Mouse (Mus musculus): ENCODE results near the gene Aldh18a1. TPM values are rescaled to one million over a fixed set of nuclear protein-coding genes. Genes with fewer than 3 reads are reported as not detected.

Gene Aldh18a1
- total RNA-seq, 2 experiments from 2014 or later, result 25.6 to 28.5 TPM

DNA sequence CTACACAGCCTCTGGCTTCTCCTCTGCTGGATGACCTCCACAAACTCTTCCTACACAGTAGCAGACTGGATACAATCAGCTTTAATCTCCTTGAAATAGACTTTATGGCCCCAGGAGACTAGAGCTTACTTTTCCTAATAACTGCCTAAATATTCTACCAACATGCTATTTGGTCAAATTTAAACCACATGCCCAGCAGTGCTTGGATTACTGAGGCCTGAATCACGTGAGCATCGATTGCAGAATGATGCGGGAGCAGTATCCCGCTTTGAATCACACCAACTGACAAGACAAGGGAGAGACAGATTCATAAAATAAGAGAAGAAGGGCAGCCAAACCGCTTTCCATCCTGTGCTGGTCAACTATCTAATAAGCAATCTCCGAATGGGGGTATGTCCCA lies 39.9 kb downstream of the Aldh18a1 start:
- DNase-seq (ENCODE audit: extremely low spot score in 1 of 2, low spot score in 2 of 2), result no peak
- intact Hi-C loops (cut with DNase I), result loop anchor here (10.0 kb wide), 1 partner anchor 314 kb away; no protein-coding TSS in a partner anchor

DNA sequence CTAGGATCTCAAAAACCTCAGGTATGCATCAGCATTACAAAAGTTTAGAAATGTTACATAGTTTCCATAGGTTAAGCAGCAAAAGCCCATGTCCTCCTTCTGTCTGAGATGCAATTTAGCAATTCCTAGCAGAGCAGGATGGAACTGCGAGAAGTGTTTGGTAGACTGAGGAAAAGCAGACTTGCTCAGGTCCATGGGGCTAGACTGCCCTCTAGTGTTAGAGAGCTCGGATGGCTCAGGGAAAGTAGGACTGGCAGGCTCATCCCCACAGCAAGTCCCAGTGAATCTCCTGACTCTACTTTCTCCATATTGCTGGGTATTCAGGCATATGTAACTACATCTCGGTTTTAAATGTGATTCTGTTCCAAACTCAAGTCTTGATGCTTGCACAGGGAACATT lies 43.4 kb downstream of the Aldh18a1 start:
- DNase-seq (ENCODE audit: extremely low spot score in 1 of 2, low spot score in 2 of 2), result peak; percentile 62 to 71

DNA sequence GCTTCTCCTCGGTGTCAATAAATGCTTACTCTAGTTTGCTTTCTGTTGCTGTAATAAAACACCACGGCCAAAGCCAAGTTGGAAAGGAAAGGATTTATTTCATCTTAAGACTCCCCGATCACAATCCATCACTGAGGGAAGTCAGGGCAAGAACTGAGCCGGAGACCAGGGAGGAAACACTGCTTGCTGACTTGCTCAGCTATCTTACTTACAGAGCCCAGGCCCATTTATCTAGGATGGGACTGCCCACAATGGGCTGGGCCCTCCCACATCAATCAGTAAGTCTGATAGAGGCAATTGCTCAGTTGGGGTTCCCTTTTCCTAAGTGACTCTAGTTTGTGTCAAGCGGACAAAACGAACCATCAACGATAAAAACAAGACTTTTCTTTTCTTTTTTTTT lies 45.5 kb downstream of the Aldh18a1 start:
- DNase-seq (ENCODE audit: extremely low spot score in 1 of 2, low spot score in 2 of 2), result no peak
- intact Hi-C loops (cut with DNase I), result loop anchor here (5.0 to 10.0 kb wide), 2 partner anchors 150 to 308 kb away; no protein-coding TSS in a partner anchor

More for the DNA sequence above, 43.4 kb downstream of the Aldh18a1 start:
- intact Hi-C loops (cut with DNase I), result loop anchor here (2.0 to 10.0 kb wide), 3 partner anchors 153 to 310 kb away; no protein-coding TSS in a partner anchor

DNA sequence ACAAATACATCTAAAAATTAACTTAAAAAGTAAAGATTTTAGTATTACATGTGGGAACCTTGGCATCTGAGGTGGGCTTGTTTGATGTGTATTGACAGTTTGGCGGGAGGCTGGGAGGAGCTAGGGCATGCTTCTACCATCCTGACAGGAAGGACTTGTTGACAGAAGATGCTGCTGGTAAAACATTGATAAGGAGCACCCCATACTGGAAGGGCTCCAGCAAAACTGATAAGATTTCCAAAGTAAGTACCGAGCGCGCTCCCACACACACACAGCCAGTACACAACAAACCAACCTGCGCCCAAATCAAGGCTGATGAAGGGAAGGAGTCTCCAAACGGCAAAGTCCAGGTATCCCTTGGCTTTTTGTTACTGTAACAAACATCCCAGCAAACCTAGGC lies 51.7 kb downstream of the Aldh18a1 start:
- no peak for DNase-seq (ENCODE audit: extremely low spot score in 1 of 2, low spot score in 2 of 2)
- intact Hi-C loops (cut with DNase I), result no loop called here

DNA sequence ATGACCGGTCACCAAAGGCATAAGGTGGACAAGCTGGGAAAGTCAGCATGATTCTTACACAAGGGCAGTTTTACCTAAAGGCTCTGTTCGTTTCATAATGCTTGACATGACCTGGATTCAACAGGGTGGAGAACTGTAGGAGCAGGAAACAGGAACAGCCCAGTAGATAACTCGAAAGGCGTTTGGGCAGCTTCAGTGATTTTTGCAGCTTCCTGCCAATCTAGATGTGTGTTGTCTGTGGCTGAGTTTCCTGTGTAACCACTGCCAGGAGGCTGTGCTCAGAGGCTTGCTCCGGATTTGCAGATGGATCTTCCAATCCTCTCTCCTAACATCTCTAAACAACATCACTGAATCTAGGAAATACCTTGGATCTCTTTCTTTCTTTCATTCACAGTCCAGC lies 55.7 kb downstream of the Aldh18a1 start:
- no peak for DNase-seq (ENCODE audit: extremely low spot score in 1 of 2, low spot score in 2 of 2)
- intact Hi-C loops (cut with DNase I), result no loop called here

DNA sequence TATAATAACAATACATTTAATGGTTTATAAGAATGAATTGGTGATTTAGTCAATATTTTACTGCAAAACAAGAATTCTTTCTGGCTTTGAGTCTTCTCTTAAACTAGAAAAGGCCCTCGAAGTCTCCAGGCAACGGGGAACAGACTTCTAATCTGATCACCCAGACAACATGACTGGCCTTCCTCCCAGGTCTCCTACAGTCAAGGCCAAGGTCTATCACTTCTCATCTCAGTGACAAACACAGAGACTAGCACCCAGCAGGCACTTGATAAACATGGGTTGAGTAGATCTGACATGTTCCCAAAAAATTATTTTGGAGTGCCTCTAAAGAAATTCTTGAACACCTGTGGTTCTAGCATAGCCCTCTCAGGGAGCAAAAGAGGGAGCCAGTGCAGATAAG lies 57.9 kb downstream of the Aldh18a1 start:
- intact Hi-C loops (cut with DNase I), result no loop called here
- DNase-seq (ENCODE audit: extremely low spot score in 1 of 2, low spot score in 2 of 2), result no peak

DNA sequence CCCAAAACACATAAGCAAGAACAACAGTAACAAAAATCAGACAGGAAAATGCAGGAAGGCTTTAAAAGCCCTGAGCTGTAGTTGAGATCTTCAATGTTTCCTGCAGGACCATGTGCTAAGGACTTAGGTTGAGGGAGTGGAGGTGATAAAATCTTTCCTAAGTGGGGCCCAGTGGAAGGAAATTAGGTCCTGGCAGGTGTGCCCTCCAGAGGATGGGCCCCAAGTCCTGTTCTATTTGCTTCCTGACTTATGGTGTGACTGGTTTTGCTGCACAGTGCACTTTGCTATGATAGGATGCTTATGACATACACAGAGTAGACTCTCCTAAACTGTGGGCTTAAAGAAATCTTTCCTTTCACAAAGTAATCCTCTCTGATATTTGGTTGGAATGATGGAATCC lies 60.0 kb downstream of the Aldh18a1 start:
- intact Hi-C loops (cut with DNase I), result no loop called here
- DNase-seq (ENCODE audit: extremely low spot score in 1 of 2, low spot score in 2 of 2), result no peak

DNA sequence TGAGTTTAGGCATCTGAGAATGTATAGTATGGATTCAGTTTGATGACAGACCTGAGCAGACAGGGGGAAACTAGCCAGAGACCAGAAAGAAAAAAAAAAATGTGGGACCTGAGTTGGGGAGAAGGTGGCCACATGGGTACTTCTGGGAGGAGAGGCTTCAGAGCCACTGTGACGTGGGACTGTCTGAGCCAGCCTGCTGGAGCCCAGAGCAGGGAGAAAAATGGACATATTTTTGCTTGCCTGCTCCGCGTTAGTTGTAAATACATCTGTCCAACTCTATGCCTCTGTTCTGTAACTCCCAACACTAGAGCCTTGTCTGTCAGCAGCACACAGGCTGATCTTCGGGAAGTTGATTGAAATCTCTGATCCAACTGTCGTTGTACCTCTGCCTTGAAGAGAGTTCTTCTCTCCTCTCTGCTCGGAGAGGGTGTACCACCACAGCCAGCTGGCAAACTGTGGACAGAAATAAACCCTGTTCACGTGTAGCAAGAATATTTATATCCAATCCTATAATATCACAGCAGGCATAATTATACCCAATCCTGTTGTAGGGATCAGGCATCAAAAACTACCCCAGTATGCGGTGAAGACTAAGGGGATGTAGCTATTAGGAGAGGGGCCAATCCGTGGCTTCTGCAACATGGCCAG lies 61.8 kb downstream of the Aldh18a1 start:
- DNase-seq (ENCODE audit: extremely low spot score in 1 of 2, low spot score in 2 of 2), result no peak

DNA sequence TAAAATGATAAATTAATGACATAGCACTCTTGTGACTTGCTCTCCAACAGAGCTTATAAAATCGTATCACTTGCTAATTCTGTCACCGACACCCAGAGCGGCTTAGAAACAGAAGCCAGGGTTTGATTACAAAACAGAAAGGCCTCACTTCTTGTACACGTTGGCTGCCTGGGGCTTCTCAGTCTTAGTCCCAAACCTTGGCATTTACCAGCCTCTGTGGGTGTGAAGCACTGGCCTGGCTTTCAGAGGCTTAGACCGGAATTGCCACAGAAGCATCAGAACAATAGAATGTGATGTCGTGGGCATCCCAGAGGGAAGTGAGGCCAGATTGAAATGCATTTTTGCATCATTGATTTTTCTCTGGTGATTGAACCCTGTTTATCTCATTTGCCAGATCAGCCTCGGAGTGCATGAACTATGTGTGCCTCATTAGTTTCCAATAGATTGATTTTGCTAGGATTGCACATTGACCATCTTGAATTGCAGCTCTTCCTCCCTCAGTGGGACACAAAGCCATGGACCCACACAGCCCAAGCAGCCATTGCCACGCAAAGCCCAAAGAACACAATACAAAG lies 64.7 kb downstream of the Aldh18a1 start:
- intact Hi-C loops (cut with DNase I), result no loop called here
- no peak for DNase-seq (ENCODE audit: extremely low spot score in 1 of 2, low spot score in 2 of 2)

More for the DNA sequence above, 61.8 kb downstream of the Aldh18a1 start:
- intact Hi-C loops (cut with DNase I), result no loop called here

DNA sequence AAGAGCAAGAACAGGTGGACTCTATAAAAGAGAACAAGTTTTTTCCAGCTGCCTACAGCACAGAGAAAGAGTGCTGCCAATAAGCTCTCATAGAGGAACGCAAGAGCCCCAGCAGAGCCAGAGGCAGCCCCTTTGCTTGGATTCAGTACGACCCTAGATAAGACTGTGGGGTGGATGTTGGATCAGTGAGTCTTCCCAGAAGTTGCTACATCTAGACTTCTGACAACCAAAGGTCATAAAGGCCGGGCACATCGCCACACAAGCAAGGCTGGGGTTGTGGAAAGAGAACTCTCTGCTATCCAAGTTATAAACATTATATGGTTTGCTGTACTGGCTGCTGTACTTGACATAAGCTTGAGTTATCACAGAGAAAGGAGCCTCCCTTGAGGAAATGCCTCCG lies 67.9 kb downstream of the Aldh18a1 start:
- no peak for DNase-seq (ENCODE audit: extremely low spot score in 1 of 2, low spot score in 2 of 2)
- intact Hi-C loops (cut with DNase I), result no loop called here

DNA sequence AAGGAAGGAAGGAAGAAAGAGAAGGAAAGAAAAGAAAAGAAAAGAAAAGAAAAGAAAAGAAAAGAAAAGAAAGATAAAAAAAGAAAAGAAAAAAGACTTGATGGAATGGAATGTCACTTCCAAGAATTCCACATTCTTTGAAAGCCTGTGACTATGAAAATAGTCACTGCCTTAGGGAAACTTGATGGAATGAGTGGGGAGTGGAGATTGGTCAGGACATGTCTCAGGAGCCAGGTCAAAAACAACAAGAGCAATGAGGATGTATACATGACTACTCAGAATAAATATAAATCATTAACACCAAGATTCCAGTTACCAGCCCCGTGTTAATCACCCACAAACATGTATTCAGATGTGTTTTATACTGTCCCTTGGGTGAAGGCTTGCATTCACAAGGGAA lies 69.6 kb downstream of the Aldh18a1 start:
- DNase-seq (ENCODE audit: extremely low spot score in 1 of 2, low spot score in 2 of 2), result no peak
- intact Hi-C loops (cut with DNase I), result loop anchor here (10.0 kb wide), 1 partner anchor 124 kb away; no protein-coding TSS in a partner anchor

DNA sequence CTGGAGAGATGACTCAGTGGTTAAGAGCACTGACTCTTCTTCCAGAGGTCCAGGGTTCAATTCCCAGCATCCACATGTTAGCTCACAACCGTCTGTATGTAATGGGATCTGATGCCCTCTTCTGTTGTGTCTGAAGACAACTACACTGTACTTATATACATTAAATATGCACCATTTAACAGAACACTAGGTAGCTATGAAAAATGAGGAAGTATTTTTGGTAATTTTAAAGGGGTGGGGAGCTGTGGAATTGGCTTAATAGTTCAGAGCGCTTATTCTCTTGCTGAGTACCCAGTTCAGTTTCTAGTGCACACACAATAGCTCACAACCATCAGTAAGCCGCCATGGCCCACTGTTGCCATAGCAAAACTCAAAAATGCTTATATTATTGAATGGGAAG lies 72.7 kb downstream of the Aldh18a1 start:
- no peak for DNase-seq (ENCODE audit: extremely low spot score in 1 of 2, low spot score in 2 of 2)
- intact Hi-C loops (cut with DNase I), result loop anchor here (10.0 kb wide), 1 partner anchor 121 kb away; no protein-coding TSS in a partner anchor

DNA sequence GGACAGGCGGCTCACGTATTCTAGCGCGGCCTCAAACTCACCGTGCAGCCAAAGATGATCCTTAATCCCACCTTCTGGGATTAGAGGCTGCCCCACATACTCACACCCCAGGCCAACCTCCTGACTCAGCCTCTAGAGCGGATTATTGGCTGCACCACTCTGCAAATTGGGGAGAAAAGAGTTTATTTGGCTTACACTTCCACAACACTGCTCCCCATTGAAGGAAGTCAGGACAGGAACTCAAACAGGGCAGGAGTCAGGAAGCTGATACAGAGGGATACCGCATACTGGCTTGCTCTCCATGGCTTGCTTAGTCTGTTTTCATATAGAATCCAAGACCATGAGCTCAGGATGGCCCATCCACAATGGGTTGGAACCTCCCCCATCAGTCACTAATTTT lies 73.9 kb downstream of the Aldh18a1 start:
- DNase-seq (ENCODE audit: extremely low spot score in 1 of 2, low spot score in 2 of 2), result no peak
- intact Hi-C loops (cut with DNase I), result loop anchor here (5.0 to 10.0 kb wide), 2 partner anchors 120 to 167 kb away; no protein-coding TSS in a partner anchor

DNA sequence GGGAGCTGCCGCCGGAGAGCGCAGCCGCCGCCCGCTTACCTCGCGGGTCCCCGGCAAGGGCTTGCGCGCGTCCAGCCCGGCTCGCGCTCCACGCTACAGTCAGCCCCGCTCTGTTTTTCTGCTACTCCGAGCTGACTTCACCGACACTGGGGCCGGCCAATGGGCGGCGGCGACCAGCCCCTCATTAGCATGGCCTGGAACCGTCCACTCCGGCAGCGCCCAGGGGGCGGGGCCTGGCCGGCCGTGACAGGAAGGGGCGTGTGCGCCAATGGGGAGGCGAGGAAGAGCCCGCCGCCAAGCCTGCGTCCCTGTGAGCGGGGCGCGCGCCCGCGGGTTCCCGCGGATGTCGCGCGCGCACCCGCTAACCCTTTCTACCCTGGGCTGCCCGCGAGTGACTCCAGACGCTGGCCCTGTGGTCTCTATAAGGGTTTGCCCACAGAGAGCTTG lies 74.6 kb downstream of the Aldh18a1 start, which contains the start of gene Sorbs1:
Gene Sorbs1, minus strand, starts transcription at position 148 of the 447 bp plus-strand sequence.
- peak; percentile 94 to 98 for DNase-seq (ENCODE audit: extremely low spot score in 1 of 2, low spot score in 2 of 2)
- intact Hi-C loops (cut with DNase I), result loop anchor here (5.0 to 10.0 kb wide), 2 partner anchors 119 to 166 kb away; no protein-coding TSS in a partner anchor

DNA sequence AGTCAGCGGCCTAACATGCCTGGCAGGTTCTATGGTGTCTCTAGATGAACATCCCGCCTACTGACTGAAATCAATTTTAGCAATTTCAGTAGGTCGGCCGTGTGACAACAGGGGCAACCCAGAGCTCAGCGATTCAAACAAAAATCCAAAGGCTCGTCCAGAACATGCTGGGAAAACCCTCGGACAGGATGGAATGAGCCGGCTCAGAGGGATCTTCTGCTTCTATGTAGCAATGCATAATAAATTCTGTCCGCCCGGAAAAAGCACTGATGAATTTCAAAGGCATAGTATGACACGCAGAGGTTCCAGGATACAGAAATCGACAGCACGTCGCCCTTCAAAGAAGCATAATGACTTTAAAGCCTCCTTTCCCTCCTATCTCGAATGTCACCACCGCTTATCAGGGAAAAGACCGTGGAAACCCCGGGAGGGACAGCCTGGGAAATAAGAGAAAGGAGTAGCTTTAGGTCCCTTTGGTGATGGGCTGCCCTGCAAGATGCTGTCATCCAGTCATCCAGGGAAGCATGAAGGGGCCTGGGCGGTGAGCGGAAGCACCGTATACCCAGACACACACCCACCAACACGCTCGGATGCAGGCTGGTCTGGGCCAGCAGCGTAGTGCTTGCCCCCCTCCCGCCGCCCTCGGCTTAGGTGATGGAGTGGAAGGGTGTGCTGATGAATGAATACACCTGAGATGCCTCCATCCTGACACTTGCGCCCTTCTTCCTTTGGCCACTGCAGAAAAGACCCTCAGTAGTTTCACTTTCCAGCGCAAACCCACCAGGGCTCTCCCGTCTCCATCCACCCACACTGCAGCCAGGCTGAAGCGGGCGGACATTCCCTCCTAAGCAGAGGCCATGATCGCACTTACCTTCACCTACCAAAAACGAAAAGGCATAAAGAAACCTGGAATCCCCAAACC lies 75.5 kb downstream of the Aldh18a1 start:
- peak; percentile 18 to 71 for DNase-seq (ENCODE audit: extremely low spot score in 1 of 2, low spot score in 2 of 2)
- intact Hi-C loops (cut with DNase I), result loop anchor here (5.0 to 10.0 kb wide), 2 partner anchors 118 to 165 kb away; no protein-coding TSS in a partner anchor

DNA sequence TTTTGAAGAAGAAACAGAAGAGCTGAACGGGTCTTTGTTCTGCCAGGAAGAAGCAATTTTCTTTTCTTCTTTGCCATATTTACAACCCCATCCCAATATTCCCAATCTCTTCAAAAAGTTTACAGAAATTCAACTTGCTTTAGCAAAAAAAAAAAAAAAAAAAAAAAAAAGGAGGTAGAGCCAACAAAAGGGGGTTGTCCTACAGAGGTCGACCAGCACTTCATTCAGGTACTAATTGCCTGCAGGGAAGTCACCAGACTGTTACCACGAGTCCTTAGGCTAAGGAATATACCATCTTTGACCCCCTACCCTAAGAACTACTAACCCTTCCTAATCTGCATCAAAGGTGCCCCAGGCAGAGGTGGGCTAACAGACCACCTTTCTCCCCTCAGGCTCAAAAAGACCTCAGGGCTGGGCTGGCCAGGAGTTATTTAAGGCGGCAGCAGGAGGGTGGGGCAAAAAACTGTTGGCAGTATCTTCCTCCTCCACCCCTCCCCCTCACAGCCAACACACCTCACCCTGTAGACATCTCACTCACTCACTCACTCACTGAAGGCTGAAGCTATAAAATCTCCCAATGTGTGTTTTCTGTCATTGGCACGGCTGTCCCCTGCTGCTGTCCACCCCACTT lies 76.5 kb downstream of the Aldh18a1 start:
- DNase-seq (ENCODE audit: extremely low spot score in 1 of 2, low spot score in 2 of 2), result no peak
- intact Hi-C loops (cut with DNase I), result loop anchor here (5.0 to 10.0 kb wide), 2 partner anchors 117 to 164 kb away; no protein-coding TSS in a partner anchor

DNA sequence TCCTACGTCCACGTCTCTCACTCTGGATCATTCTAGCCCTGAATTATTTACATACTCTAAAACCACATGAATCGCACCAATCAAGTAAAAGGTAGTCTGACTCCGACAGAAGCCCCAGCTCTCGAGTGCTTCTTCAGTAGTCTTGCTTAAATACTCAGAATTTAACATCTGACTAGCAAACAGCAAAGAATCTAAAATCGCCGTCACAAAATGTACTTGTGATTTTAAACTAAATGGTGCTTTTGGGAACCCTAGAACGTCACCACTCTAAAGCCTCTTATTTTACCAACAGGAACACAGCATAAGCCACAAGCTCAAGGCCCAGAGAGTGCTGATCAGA lies 77.2 kb downstream of the Aldh18a1 start:
- intact Hi-C loops (cut with DNase I), result loop anchor here (5.0 to 10.0 kb wide), 2 partner anchors 116 to 164 kb away; no protein-coding TSS in a partner anchor
- DNase-seq (ENCODE audit: extremely low spot score in 1 of 2, low spot score in 2 of 2), result no peak

DNA sequence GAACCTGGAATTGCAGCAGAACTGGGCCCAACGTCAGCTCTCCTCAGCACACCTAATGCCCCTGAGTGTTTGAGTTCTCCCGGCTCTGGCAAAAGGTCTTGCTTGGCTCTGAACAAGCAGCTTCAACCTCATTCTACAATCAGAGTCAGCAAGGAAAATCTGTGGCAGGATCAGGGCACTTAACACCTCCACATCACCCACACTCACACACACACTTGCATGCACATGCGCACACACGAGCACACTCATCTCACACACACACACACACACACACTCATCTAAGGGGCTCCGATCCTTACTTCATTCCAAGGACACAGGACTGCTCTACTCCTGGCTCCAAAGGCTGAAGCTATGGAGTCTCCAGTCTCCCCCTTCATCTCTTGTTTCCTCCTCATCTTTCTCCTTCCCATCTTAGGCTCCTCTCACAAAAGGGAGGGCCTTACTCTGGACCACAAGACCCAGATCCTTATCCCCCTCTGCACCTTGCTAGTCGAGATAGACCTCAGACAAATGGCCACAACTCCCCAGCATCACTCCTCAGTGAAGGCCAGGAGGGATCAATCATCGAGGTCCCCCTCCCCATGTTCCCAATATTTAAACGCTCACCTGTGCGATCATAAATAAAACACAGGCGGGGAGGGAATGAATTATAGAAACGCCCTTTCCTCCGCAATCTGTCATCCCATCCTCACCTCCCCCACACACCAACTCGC lies 77.7 kb downstream of the Aldh18a1 start:
- DNase-seq (ENCODE audit: extremely low spot score in 1 of 2, low spot score in 2 of 2), result no peak
- intact Hi-C loops (cut with DNase I), result loop anchor here (5.0 to 10.0 kb wide), 2 partner anchors 116 to 163 kb away; no protein-coding TSS in a partner anchor
